Mouse (Mus musculus): ENCODE data around the gene Mtf1. TPM values are rescaled to one million over a fixed set of nuclear protein-coding genes. Genes with fewer than 3 reads are reported as not detected.

Mtf1 gene
- total RNA-seq (2015) (22.8 and 25.4 TPM in 2 replicates), total RNA-seq (2017) (24.5 and 24.9 TPM in 2 replicates)

DNA sequence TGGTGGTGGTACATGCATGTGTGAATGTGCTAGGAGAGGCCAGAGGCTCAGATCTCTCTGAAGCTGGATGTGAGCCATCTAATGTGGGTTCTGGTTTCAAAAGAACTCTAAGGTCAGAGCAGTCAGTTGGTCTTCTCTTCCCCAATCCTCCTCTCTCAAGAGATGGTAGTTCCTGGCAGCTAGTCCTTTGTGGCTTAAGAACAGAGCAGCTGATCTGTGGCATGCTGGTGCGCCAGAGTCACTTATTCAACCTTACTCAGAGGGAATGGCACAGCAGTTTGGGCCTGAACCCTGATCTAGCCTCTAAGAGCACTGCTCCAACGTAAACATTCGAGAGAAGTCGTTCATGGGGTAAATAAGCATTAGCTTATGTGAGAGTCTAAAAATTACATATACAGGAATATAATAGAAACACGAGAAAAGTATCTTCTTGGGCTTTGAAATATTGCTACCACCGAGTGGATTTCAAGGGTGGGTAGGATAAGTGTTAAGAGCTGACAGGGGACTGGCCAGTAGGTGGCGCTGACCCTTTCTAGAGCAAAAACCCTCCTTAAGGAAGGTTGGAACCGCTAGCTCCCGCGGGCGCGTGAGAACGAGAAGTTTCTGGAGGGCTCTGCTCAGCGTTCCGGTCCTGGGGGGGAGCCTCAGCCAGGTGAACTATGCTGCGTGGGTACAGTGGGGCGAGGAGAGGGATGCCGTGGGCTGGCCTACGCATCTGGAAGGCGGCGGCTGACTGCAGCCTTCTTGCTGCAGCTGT, at the start of gene Mtf1:
Gene Mtf1 (plus strand): TSS at position 553 of the 757 bp plus-strand sequence.
- peak; percentile 72 for ATAC-seq (ENCODE audit: poor library complexity, severe bottlenecking)

DNA sequence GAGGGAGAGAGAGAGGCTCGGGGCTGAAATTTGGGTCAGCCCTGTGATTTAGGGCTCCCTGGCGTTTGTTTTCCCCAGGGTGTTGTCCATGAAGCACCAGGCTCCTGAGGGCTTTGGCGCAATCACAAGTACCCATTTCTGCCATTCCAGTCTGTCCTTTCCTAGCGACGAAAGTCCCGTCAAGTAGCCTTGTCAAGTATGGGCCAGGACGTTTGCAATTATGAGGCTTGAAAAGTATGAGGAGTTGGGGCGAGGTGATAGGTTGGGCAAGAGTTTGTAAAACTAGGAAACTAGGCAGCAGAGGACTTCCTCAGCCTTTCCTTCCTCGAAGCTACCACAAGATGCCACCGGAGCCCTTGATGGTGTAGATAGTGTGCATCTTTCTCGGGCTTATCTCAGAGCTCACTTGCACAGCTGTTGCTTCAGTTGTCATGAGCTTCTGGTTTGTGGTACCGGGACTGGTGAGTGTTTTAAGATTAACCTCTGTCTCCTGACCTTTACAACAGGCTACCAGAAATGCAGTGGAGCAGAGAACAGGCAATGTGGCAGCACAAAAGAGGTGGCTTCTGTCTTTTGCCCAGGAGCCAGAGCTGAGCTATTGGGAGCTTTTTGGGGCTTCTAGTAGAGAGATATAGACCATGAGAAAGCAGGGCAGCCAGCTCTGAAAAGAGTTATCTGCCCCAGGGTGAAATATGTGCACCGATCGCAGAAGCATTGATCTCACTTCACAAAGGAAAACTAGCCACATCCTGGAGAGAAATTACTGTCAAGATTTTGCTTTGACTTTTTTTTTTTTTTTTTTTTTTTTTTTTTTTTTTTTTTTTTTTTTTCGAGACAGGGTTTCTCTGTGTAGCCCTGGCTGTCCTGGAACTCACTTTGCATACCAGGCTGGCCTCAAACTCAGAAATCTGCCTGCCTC, 49.4 kb upstream of the Mtf1 start:
- ATAC-seq (ENCODE audit: poor library complexity, severe bottlenecking), result peak; percentile 57

DNA sequence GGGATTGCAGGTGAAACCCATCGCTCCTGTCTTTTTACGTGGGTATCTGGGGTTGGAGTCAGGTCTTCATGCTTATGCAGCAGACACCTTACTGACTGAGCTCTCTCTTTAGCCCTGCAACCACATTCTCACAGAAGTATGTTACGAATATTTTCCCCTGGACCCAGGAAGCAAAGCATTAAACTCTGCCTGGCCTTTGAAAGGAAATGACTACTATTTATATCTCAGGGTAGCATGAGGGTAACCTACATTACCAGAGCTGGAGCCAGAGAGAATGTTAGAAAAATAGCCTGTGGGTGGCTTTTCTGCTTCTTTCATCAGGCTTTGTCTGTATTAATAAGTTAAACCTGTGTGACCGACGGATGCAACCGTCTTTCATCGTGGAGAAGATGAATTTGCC, 46.4 kb upstream of the Mtf1 start:
- ATAC-seq (ENCODE audit: poor library complexity, severe bottlenecking), result no peak

DNA sequence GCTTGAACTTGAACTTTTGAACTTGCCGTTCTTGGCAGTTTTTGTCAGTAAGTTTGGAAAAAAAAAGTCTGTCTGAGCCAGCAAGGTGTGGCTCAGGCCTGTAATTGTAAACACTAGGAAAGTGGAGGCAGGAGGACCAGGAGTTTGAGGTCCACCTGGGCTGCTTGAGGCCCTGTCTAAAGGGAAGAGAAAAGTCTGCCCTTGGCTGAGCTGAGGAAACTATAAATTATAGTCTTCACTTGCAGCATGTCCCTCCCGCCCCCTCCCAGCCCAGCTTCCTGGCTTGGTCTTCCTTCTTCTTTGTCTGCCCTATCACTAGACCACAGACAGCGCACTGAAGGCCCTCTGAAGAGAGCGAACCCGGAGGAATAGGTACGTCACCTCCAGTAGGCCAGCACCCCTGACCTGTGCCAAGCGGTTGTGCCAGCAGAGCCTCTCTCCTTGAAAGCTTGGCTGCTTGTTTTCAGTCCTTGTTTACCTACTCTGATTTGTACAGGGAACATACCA, 42.5 kb upstream of the Mtf1 start:
- peak; percentile 63 for ATAC-seq (ENCODE audit: poor library complexity, severe bottlenecking)

DNA sequence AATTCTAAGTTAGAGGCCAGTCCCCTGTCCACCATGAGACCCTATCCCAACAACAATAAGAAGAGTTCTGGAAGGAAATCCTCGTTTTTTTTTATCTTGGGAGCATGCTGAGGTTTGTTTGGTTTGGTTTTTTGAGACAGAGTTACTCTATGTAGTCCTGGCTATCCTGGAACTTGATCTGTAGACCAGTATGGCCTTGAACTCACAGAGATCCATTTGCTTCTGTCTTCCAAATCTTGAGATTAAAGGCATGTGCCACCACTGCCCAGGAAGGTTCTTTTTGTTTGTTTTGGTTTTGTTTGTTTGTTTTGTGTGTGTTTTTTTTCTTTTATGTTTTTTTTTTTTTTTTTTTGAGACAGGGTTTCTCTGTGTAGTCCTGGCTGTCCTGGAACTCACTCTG, 40.7 kb upstream of the Mtf1 start:
- ATAC-seq (ENCODE audit: poor library complexity, severe bottlenecking), result no peak

DNA sequence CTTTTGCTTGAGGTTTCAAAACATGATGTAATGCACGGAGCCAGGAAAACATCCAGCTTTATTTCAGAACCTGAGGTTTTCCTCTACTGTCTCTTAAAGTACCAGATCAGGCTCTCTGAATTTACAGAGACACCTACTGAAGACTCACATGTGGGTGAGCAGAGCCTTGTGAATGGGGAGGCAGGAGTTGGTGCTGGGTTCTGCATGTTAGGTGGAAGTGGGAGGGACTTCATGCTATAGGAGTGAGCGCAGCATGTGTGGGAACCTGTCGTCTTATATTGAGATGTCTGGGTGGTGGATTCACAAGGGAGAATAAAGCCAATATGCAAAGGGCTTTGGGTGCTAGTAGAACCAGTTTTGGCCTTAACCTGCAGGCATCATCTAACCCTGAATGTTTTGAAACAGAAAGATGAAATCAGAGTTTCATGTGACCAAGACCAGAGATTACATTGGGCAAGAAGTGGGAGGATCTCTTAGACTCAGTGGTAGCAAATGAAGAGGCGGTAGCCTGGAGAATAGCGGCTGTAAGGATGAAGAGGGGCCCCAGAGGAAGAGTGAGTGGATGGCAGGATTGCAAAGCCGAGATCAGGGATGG, 38.9 kb upstream of the Mtf1 start:
- peak; percentile 43 for ATAC-seq (ENCODE audit: poor library complexity, severe bottlenecking)

DNA sequence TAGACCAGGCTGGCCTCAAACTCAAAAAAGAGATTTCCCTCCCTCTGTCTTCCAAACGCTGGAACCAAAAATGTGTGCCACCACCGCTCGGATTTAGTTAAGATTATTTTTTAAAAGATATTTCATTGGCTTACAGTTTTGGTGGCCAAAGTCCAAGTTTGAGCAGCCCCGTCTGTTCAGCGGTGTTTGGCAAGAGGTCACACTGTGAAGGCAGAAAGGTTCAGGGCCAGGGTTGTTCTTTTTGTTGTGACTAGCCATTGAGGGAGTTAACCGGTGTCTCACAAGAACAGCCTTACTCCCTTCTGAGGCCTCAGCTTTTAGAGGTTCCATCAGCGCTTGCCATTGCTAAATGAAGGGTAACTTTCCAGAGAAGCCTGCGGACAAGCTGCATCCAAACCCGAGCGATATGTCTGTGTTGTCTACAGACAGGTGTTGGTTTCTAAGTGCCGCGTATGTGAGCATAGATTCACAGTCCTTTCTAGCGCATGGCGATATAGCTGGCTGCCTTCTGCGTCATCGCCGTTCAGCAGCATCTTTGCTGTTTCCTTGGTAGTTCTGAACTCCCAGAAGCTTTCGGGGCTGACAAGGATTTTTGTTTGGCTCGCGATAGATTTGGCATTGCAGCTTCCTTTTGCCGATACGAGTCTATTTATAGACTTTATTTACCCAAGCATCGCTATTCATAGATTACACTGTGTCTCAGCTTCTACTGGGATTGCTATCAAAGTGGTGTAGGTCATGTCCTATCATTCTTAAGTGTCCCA, 35.9 kb upstream of the Mtf1 start:
- ATAC-seq (ENCODE audit: poor library complexity, severe bottlenecking), result no peak

DNA sequence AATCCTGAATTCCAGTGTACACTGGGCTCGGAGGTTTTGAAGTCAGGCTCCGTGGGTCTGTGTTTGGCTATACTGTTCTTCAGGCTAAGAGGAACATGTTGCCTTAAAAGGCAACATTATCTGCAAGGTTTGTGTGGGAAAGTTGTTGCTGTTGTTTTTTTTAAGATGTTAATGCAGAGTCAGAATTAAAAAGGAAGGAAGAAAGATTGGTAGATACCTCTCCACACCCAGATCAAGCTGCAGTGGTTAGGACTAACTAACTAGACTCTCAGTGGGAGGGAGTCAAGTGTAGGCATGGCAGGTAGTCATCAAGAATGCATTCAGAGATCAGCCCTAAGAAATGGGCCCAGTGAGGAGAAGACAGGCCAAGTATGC, 35.4 kb upstream of the Mtf1 start:
- peak; percentile 48 for ATAC-seq (ENCODE audit: poor library complexity, severe bottlenecking)

DNA sequence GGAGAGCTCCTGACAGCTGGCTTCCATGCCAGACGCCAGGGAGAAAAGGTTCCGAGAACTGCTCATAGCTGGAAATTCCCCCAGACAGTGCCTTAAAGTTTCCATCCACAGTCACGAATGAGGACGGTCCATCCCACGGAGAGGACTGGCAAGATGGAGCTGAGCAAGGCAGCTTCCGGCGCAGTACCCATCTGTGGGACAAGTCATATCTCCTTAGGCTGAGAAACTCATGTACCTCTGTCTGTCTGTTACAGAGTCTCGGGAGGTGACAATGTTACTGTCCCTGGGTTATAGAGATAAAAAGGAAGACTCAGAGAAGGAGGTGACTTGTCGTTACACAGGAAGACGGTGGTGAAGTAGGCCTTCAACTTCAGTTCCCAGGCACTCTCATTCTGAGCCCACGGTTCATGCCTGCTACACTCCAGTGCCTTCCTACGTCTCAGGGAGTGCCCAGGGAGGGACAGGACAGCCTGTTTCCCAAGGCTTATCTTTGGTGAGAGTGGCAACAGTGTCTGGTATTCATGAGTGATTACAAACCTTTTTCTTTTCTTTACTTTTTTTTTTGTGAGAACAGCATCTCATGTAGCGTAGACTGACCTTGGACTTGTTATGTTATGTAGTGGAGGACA, 32.8 kb upstream of the Mtf1 start:
- ATAC-seq (ENCODE audit: poor library complexity, severe bottlenecking), result no peak

DNA sequence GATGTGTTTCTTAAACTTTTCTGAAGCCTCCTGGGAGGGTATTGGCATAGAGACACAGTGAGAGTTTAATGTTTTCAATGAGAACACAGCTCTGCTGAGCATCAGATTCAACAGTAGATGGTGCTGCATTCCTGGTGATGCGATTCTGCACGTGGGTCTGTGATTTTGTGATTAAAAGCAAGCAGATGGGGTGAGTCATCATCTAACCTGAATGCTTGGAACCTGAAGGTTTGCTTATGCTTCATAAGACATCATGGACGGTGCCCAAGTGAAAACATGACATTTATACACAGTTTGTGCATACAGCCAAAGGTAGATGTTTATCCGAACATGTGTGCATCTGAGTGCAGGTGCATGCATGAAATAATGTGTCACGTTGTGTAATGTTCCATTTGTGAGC, 31.3 kb upstream of the Mtf1 start:
- ATAC-seq (ENCODE audit: poor library complexity, severe bottlenecking), result no peak

DNA sequence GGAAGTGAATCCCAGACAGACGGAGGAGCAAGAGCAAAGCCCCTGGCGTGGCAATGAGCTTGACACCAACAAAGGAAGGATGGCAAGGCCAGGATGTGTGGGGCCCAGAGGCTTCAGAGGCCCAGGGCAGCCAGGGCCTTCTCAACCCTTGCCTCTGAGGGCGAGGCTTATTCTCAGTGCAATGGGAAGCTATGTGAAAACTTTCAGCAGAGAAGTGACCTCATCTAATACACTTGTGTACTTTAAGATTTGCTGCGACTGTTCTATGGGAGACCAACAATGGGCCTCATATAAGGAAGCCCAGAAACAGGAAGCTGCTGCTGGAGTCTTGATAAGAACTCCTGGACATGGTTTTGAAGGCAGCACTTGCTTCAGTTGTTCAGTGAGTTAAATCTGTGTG, 29.8 kb upstream of the Mtf1 start:
- peak; percentile 55 for ATAC-seq (ENCODE audit: poor library complexity, severe bottlenecking)

DNA sequence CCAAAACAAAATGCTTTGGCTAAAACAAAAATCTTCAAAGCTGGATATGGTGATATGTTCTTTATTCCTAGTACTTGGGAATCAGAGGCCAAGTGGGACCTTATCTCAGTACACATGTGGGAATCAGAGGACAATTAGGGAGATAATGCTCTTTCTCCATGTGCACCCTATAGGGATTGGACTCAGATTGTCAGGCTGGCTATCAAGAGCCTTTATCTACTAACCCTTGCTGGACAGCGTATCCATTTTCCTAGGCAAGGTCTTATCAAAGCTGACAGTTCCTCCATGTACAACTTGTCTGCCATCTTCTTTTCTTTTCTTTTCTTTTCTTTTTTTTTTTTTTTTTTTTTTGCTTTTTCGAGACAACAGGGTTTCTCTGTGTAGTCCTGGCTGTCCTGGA, 28.5 kb upstream of the Mtf1 start:
- ATAC-seq (ENCODE audit: poor library complexity, severe bottlenecking), result no peak

DNA sequence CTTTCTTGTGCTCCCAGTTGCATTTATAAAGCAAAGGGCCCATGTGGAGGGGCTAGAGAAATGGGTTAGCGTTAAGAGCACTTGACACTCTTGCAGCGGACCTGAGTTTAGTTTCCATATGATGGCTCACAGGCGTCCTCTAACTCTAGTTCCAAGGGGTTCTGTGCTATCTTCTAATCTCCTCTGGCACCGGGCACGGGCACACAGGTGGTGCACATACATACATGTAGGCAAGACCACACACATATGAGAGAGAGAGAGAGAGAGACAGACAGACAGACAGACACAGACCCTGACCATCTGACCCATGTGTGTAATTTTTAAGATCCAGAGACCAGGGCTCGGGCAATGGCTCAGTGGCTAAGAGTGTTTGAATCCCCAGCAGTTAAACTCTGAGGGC, 27.9 kb upstream of the Mtf1 start:
- ATAC-seq (ENCODE audit: poor library complexity, severe bottlenecking), result no peak

DNA sequence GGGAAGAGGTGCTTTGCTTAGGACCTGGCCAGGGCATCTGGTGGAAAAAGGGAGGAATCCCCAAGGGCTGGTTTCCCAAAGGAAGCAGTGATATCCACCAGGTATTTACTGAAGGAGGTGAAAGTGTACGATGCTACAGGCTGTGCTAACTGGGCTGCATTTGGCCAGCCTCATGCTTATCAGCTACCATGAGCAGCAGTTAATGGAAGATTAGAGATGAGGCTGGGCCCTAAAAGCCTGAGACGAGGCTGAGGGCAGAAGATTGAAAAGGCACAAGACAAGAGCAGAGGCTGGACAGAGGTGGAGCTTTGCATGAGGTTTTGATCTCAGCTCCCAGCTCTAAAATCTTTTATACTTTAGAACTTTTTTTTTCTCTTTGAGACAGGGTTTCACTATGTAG, 27.5 kb upstream of the Mtf1 start:
- ATAC-seq (ENCODE audit: poor library complexity, severe bottlenecking), result 0 out of 2 replicates have a peak, but pooled peaks have one; percentile 33

DNA sequence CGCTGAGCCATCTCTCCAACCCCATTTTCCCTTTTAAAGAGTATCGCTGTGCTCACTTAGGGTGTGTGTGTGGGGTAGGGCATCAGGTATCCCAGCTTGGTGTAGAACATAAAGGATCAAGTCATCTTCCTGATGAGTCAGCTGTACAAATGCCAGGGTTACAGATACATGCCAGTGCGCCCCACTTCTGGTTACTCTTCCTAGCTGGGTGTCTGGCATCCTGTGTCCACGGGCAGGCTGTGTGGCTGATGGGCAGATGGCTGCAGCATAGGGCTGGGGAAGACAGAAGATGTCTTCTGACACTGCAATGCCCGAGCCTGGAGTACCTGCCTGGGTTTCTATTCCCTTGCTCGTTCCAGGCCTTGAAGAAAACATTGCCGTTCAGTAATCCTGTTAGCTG, 20.5 kb upstream of the Mtf1 start:
- ATAC-seq (ENCODE audit: poor library complexity, severe bottlenecking), result no peak

DNA sequence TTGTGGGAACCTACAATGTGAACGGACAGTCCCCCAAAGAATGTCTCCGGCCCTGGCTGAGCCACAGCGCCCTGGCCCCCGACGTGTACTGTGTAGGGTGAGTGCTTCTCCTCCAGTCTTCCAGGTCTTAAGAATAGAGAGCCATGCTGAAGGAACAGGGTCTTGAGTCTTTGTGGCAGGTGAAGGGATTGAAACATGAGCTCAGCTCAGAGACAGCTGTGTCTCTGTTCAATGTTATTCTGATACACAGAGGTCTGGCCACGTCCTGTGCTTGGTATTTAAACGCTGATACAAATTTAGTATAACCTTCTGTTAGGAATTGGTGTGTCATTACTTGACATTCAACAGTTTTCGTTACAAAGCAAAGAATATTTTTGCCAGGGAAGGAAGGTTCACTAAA, 19.5 kb upstream of the Mtf1 start:
- no peak for ATAC-seq (ENCODE audit: poor library complexity, severe bottlenecking)

DNA sequence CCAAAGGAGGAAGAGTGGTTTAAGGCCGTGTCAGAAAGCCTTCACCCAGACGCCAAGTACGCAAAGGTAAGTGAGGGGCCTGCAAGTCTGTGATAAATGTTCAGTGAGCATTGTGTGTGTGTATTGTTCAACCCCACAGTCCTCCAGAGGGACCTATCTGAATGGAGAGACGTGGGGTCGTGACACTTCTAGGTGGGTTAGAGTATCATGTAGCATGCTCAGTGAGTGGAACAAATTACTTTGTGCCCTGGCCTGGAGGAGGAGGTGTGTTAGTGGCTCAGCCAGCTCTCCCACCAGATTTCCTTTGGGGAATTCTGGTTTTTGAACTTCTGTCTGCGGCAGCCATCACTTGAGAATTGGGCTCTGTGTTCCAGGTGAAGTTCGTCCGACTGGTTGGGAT, 18.0 kb upstream of the Mtf1 start:
- no peak for ATAC-seq (ENCODE audit: poor library complexity, severe bottlenecking)

DNA sequence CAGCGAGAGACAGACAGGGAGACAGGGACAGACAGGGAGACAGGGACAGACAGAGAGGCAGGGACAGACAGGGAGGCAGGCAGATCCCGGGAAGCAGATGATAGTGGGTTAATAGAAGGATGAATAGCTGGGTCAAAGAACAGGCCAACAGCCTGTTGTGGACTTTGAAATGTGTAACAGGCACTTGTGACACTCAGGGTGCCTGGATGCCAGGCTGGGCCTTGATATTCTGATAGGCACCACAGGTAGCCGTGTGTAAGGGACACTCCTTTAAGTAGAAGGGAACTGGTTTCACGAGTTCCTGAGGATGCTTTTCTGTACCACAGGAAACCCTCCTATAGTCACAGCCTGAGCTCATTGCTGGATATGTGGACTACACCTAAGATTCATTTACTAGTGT, 11.9 kb upstream of the Mtf1 start:
- ATAC-seq (ENCODE audit: poor library complexity, severe bottlenecking), result no peak

DNA sequence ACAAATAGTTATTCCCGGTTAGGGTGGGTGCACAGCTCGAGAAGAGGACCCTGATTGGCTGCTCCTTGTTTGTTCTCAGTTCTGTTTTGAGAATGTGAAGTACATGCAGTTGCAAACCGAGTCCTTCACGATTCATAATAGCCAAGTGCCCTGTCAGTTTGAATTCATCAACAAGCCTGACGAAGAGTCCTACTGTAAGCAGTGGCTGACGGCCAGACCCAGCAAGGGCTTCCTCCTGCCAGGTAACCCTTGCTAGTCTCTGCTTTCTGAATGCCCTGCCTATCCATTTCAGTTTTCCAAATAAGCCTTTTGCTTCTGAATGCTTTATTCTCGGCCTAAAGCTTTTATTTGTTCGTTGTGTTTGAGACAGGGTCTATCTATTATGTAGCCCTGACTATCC, 9.8 kb upstream of the Mtf1 start:
- ATAC-seq (ENCODE audit: poor library complexity, severe bottlenecking), result no peak

DNA sequence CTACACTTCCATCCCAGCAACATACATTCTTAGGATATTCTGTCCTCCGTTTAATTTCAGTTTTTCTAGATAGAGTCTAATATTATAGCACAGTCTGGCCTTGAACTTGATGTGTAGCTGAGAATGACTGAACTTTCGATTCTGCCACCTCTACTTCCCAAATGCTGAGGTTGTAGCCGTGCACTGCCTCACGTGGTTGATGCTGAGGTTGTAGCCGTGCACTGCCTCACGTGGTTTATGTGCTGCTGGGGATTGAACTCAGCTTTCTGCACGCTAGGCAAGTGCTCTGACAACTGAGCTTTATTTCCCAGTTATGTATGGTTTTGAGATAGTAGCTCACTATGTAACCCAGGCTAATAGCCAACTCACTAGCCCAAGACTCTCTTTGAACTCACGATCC, 5.8 kb upstream of the Mtf1 start:
- no peak for ATAC-seq (ENCODE audit: poor library complexity, severe bottlenecking)
